Mouse (Mus musculus) embryonic facial prominence, embryonic 15.5 days (tissue): ENCODE results near the gene Mst1r. TPM values are rescaled to one million over a fixed set of nuclear protein-coding genes. Genes with fewer than 3 reads are reported as not detected.

Source experiments
- ATAC-seq: fragments of 200-750 bp; cut with Nextera tagmentation; 2 replicates; pipeline ENCODE4 v1.8.0; 2017; ENCODE audit warnings: low read depth, moderate TSS enrichment; ENCODE audit not compliant: insufficient number of reproducible peaks, low FRiP score, low TSS enrichment
- H3K27ac ChIP-seq: fragments of 300-500 bp; sonication (generic); replicated peaks from 2 replicates; pipeline ENCODE4 v1.5.1; 2015; ENCODE audit warnings: mild to moderate bottlenecking, inconsistent platforms
- H3K27me3 ChIP-seq: fragments of 300-500 bp; sonication (generic); 2 replicates; pipeline ENCODE4 v1.6.1; 2015; ENCODE audit warnings: inconsistent platforms
- H3K36me3 ChIP-seq: fragments of 300-500 bp; sonication (generic); 2 replicates; pipeline ENCODE4 v1.6.1; 2015; ENCODE audit warnings: mild to moderate bottlenecking, inconsistent platforms
- H3K4me1 ChIP-seq: fragments of 300-500 bp; sonication (generic); 2 replicates; pipeline ENCODE4 v1.6.1; 2015; ENCODE audit warnings: inconsistent platforms
- H3K4me2 ChIP-seq: fragments of 300-500 bp; sonication (generic); replicated peaks from 2 replicates; pipeline ENCODE4 v1.6.1; 2015; ENCODE audit warnings: mild to moderate bottlenecking, inconsistent platforms
- H3K4me3 ChIP-seq: fragments of 300-500 bp; sonication (generic); replicated peaks from 2 replicates; pipeline ENCODE4 v1.5.1; 2015; ENCODE audit warnings: mild to moderate bottlenecking, inconsistent platforms
- H3K9ac ChIP-seq: fragments of 300-500 bp; sonication (generic); 2 replicates; pipeline ENCODE4 v1.6.1; 2015; ENCODE audit warnings: inconsistent platforms
- H3K9me3 ChIP-seq: fragments of 300-500 bp; sonication (generic); replicated peaks from 2 replicates; pipeline ENCODE4 v1.6.1; 2016; ENCODE audit warnings: inconsistent platforms
- WGBS: fragments of 180-500 bp; shearing (Covaris S2); methylation state at CpG from one replicate; pipeline ENCODE4 v1.1.7; 2015; 5-methylcytosine and 5-hydroxymethylcytosine counted together
- polyA plus RNA-seq: library from polyadenylated mRNA; unstranded; fragments of >200 nt; fragmentation: Nextera tagmentation; extraction: Ambion mirVana; gene quantifications from 2 replicates; pipeline ENCODE4 v1.2.1, GENCODE M21; 2015

Mst1r gene
- polyA plus RNA-seq, 1 experiment from 2014 or later = 7.7 TPM

DNA sequence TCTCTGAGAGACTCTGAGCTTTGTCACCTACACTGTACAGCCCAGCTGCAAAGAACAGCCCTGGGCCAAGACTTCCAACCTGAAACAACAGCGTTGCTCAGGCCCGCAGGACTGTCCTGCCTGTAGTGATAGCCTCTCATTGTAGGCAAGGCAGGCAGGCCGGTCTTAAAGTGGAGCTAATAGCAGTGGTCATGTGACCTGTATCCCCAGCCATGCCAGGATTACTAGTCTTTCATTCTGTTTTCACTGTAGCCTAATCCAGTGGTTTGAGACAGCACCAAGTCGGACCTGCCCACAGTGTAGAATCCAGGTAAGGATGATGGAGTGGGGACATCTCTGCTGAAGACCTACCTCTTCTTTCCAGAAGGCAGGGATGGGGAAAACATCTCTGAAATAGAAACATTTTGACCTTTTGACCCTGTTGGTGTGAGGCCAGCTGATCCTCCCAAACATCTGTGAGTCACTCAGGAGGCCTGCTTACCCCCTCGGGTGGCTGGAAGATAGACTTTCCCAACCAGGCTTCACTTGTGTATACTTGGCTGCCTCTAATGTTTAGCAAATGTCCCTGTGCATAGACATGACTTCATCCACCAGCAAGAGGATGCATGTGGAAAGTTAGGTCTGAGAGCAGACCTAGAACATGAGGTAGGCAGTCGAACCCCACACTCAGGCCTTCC lies 49.1 kb downstream of the Mst1r start:
- WGBS = 72% methylated on average over 6 of the region's 6 CpGs
- Histone ChIP-seq H3K4me3 (no peak overlapping the region), H3K9ac (no peak overlapping the region; the same call in 1 of the 2 replicates), H3K4me2 (no peak overlapping the region), H3K27ac (no peak overlapping the region), H3K4me1 (peaks cover 11% of the 10 kb centered on the region), H3K9me3 (no peaks in the 10 kb centered on the region), H3K36me3 (peaks cover 34% of the 10 kb centered on the region), H3K27me3 (no peaks in the 10 kb centered on the region)
- ATAC-seq = no peak

GRCm38 (mm10) chr9:107957141-107957540 lies 50.5 kb downstream of the Mst1r start:
- H3K9ac ChIP-seq = no peak overlapping the region
- no peaks in the 10 kb centered on the region for H3K27me3 ChIP-seq
- no peaks in the 10 kb centered on the region for H3K9me3 ChIP-seq
- peaks cover 46% of the 10 kb centered on the region for H3K36me3 ChIP-seq
- ATAC-seq = no peak
- 62% methylated on average over 6 of the region's 6 CpGs for WGBS
- H3K27ac ChIP-seq = no peak overlapping the region
- peaks cover under 1% of the 10 kb centered on the region; the same call in 1 of the 2 replicates for H3K4me1 ChIP-seq
- no peak overlapping the region for H3K4me3 ChIP-seq
- no peak overlapping the region for H3K4me2 ChIP-seq

DNA sequence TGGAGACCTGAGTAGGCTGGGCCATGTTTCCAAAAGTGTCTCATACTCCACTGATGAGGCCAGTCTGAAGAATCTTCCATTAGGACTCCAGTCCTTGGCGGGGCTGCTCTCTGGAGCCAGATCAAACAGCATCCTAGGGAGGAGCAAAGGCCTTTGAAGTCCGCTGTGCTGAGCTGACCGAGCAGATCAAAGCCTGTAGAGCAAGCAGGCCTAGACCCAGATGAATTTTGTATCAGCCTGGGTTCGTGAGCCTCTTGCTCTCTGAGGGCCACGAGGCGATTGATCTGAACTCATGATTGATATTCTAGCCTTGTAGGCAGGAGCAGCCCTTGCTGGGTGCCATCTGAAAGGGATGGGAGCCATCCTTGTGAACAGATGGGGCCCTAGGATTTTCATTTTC lies 53.2 kb downstream of the Mst1r start:
- peaks cover 64% of the 10 kb centered on the region for H3K36me3 ChIP-seq
- no peaks in the 10 kb centered on the region for H3K9me3 ChIP-seq
- WGBS = 61% methylated on average over 6 of the region's 6 CpGs
- no peaks in the 10 kb centered on the region for H3K4me1 ChIP-seq
- no peak overlapping the region for H3K27ac ChIP-seq
- H3K27me3 ChIP-seq = no peaks in the 10 kb centered on the region
- H3K9ac ChIP-seq = no peak overlapping the region
- ATAC-seq = no peak
- no peak overlapping the region for H3K4me3 ChIP-seq
- no peak overlapping the region for H3K4me2 ChIP-seq

DNA sequence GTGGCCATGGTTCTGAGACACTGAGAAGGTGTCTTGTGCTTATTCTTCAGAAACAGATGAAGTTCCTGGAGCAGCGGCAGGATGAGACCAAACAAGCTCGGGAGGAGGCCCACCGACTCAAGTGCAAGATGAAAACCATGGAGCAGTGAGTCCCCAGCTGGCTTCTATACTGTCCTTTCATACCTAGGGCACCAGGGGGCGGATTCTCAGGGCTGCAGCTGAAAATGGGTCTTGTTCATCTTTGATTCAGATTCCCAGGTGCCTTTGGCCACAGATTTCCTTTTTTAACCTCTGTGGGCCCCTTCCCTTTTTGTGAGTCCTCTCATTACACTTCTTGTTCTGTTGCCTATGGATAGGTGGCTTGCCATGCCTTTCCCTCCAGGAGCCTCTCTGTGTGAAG lies 54.3 kb downstream of the Mst1r start:
- Histone ChIP-seq H3K4me1 (no peaks in the 10 kb centered on the region), H3K9me3 (no peaks in the 10 kb centered on the region), H3K27ac (no peak overlapping the region), H3K4me2 (no peak overlapping the region), H3K27me3 (no peaks in the 10 kb centered on the region), H3K36me3 (peaks cover 66% of the 10 kb centered on the region), H3K9ac (no peak overlapping the region), H3K4me3 (no peak overlapping the region)
- 76% methylated on average over 4 of the region's 4 CpGs for WGBS
- ATAC-seq = no peak

DNA sequence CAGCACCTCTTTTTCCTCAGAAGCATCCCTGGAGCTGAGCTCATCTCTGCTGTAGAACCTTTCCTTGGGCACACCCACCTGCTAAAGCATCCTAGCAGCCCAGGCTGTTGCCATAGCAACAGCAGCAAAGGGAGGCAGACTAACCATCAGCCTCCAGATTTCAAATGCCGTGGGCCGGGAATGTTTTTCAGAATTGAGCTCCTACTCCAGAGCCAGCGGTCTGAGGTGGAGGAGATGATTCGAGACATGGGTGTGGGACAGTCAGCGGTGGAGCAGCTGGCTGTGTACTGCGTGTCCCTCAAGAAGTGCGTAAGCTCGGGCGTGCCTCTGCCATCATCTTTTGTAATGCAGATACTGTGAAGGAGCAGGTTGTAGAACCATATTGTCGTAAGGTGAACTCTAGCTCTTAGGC lies 54.7 kb downstream of the Mst1r start:
- WGBS = 80% methylated on average over 10 of the region's 10 CpGs
- Histone ChIP-seq H3K4me1 (no peaks in the 10 kb centered on the region), H3K9me3 (no peaks in the 10 kb centered on the region), H3K4me2 (no peak overlapping the region), H3K27me3 (no peaks in the 10 kb centered on the region), H3K9ac (no peak overlapping the region), H3K27ac (no peak overlapping the region), H3K36me3 (peaks cover 64% of the 10 kb centered on the region), H3K4me3 (no peak overlapping the region)
- ATAC-seq = no peak

GRCm38 (mm10) chr9:107961881-107962280 lies 55.2 kb downstream of the Mst1r start:
- Histone ChIP-seq H3K9me3 (no peaks in the 10 kb centered on the region), H3K9ac (no peak overlapping the region), H3K4me2 (no peak overlapping the region), H3K27me3 (no peaks in the 10 kb centered on the region), H3K27ac (no peak overlapping the region), H3K4me3 (no peak overlapping the region), H3K36me3 (peaks cover 61% of the 10 kb centered on the region), H3K4me1 (no peaks in the 10 kb centered on the region)
- WGBS = 49% methylated on average over 5 of the region's 5 CpGs
- ATAC-seq = no peak

DNA sequence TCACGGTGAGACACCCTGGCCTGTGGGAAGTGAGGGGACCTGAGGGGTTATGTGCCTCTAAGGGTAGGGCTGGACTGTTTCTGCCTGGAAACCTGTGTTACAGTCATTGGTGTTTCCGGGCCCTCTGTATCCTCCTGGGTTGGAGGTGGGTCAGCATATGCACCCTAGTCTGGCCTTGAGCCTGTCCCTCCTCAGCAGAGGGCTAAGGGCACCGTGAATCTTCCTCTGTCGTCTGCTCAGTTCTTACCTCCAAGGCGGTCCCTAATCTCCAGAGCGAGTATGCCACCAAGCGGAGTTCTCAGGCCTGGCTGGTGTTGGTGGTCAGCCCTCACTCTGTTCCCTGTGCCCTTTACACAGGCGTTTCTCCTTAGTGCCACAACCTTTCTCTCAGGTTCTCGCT lies 56.2 kb downstream of the Mst1r start:
- Histone ChIP-seq H3K9me3 (no peaks in the 10 kb centered on the region), H3K27me3 (no peaks in the 10 kb centered on the region), H3K4me1 (no peaks in the 10 kb centered on the region), H3K9ac (no peak overlapping the region), H3K4me2 (no peak overlapping the region), H3K36me3 (peaks cover 50% of the 10 kb centered on the region), H3K27ac (no peak overlapping the region), H3K4me3 (no peak overlapping the region)
- 92% methylated on average over 9 of the region's 9 CpGs for WGBS
- ATAC-seq = no peak

- ATAC-seq = no peak; the same call in 1 of the 2 replicates
- peaks cover 46% of the 10 kb centered on the region for H3K36me3 ChIP-seq
- WGBS = 15% methylated on average over 5 of the region's 5 CpGs
These were observed 57.0 kb downstream of the Mst1r start for GRCm38 (mm10) chr9:107963700-107964099.

GRCm38 (mm10) chr9:107964681-107965080 lies 58.0 kb downstream of the Mst1r start:
- no peak for ATAC-seq
- Histone ChIP-seq H3K27me3 (no peaks in the 10 kb centered on the region), H3K9ac (no peak overlapping the region), H3K4me3 (no peak overlapping the region), H3K4me1 (no peaks in the 10 kb centered on the region), H3K27ac (no peak overlapping the region), H3K36me3 (peaks cover 55% of the 10 kb centered on the region; the same call in 1 of the 2 replicates), H3K9me3 (no peaks in the 10 kb centered on the region), H3K4me2 (no peak overlapping the region)
- WGBS = 92% methylated on average over 9 of the region's 9 CpGs

More at GRCm38 (mm10) chr9:107963700-107964099, 57.0 kb downstream of the Mst1r start:
- Histone ChIP-seq H3K27me3 (no peaks in the 10 kb centered on the region), H3K27ac (no peak overlapping the region), H3K4me3 (no peak overlapping the region), H3K4me1 (no peaks in the 10 kb centered on the region), H3K4me2 (no peak overlapping the region), H3K9me3 (no peaks in the 10 kb centered on the region), H3K9ac (no peak overlapping the region)

DNA sequence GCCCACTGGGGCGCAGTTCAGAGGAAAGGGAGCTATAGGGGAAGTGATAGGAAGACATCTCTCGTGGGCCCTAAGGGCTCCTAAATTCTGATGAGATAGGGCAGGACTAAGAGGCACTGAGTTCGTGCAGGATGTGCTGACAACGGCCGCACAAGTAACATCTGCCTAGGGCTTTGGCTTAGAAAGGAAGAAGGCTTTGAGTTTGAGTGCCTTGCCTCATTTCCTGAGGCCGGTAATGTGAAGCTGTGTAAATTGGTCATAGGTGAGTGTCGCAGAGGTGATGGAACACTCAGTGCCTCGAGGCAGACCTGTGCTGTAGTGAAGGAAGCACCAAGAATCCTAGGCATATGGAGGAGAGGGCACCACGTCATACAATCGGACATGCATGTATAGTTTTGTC lies 60.0 kb downstream of the Mst1r start:
- 85% methylated on average over 10 of the region's 10 CpGs for WGBS
- Histone ChIP-seq H3K4me1 (no peaks in the 10 kb centered on the region), H3K27ac (no peak overlapping the region), H3K36me3 (peaks cover 46% of the 10 kb centered on the region; the same call in 1 of the 2 replicates), H3K4me3 (no peak overlapping the region), H3K9me3 (no peaks in the 10 kb centered on the region), H3K27me3 (no peaks in the 10 kb centered on the region), H3K9ac (no peak overlapping the region), H3K4me2 (no peak overlapping the region)
- no peak for ATAC-seq

GRCm38 (mm10) chr9:107967437-107967836 lies 60.8 kb downstream of the Mst1r start:
- Histone ChIP-seq H3K27me3 (no peaks in the 10 kb centered on the region), H3K4me2 (no peak overlapping the region), H3K9me3 (no peaks in the 10 kb centered on the region), H3K27ac (no peak overlapping the region), H3K4me1 (no peaks in the 10 kb centered on the region), H3K36me3 (peaks cover 40% of the 10 kb centered on the region; the same call in 1 of the 2 replicates), H3K9ac (no peak overlapping the region), H3K4me3 (no peak overlapping the region)
- WGBS = 74% methylated on average over 6 of the region's 6 CpGs
- no peak for ATAC-seq

GRCm38 (mm10) chr9:107968531-107968930 lies 61.9 kb downstream of the Mst1r start:
- Histone ChIP-seq H3K9me3 (no peaks in the 10 kb centered on the region), H3K4me2 (no peak overlapping the region), H3K4me1 (no peaks in the 10 kb centered on the region), H3K27ac (no peak overlapping the region), H3K36me3 (peaks cover 33% of the 10 kb centered on the region; the same call in 1 of the 2 replicates), H3K4me3 (no peak overlapping the region), H3K9ac (no peak overlapping the region), H3K27me3 (no peaks in the 10 kb centered on the region)
- ATAC-seq = no peak
- 91% methylated on average over 7 of the region's 7 CpGs for WGBS
